Mouse (Mus musculus) gastrocnemius, postnatal 36 days (tissue): ENCODE measurements around the gene Fthl17d. TPM values are rescaled to one million over a fixed set of nuclear protein-coding genes. Genes with fewer than 3 reads are reported as not detected.
"Not testable (repeated sequence)": the region's sequence is repeated elsewhere in the genome, so short reads cannot be mapped to it uniquely, and the experiment has no call there.

Experiments used
- DNase-seq, 2 experiments: peaks; one replicate each; pipeline ENCODE4 v3.0.0; 2022
- intact Hi-C: fragments of 180-260 bp; cut with DNase I; formaldehyde crosslinking; loops from one replicate; pipeline ENCODE4 v1.15.1; 2025
- long read RNA-seq, 2 experiments: library from polyadenylated mRNA; stranded (forward); transcript quantifications; one replicate each; pipeline ENCODE4 v2.0.0; 2021
- total RNA-seq, 2 experiments: library from RNA; stranded (reverse); gene quantifications; 2 replicates each; pipeline ENCODE4 v1.2.3; 2021

The Fthl17d gene
- not detected for total RNA-seq
- long read RNA-seq, experiment 1 = 0 reads
- long read RNA-seq, experiment 2 = 0 reads

DNA sequence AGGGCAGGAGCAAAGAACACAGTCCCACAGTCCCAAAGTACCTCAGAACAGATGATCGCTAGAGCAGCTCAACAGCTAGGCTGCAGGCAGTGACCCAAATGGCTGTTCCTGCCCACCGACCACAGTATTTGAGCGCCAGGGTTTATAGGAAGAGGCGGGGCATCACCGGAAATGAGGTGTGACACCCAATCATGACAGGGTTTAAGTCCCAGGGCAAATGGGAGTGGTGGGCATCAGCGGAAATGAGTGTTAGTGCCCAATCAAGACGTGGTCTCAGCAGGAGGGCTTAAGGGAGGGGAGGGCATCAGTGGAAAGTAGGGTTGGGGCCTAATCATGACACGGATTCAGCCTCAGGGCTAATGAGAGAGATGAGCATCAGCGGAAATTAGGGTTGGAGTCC lies at the start of gene Fthl17d:
Gene Fthl17d, minus strand, starts transcription at position 101 of the 400 bp plus-strand sequence.
- intact Hi-C loops = not testable (repeated sequence)

DNA sequence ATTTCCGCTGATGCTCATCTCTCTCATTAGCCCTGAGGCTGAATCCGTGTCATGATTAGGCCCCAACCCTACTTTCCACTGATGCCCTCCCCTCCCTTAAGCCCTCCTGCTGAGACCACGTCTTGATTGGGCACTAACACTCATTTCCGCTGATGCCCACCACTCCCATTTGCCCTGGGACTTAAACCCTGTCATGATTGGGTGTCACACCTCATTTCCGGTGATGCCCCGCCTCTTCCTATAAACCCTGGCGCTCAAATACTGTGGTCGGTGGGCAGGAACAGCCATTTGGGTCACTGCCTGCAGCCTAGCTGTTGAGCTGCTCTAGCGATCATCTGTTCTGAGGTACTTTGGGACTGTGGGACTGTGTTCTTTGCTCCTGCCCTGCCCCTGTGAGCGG lies 46.6 kb upstream of the Fthl17d start, which contains the start of gene Fthl17e:
Gene Fthl17e, plus strand, starts transcription at position 301 of the 400 bp plus-strand sequence.
- intact Hi-C loops, DNase-seq: not testable (repeated sequence)

More for the DNA sequence above, at the start of gene Fthl17d:
- DNase-seq = not testable (repeated sequence)

DNA sequence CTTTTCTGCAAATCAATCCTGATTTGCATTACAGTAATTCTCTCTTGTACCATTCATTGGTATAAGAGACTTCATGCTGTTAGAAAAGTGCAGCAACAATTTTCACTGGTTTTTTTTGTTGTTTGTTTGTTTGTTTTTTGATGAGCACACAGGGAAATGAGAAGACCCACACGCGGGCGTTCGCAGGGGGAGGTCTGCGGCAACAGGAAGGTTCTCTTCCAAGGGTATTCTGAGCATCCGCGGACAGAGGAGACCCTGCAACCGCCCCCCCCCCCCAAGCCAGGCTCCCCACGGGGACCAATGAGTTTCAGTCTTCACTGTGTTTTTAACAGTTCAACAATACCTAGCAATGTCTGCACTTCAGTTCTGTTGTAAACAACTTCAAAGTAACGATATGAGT lies 32.9 kb upstream of the Fthl17d start:
- no peak for DNase-seq
- intact Hi-C loops = no loop called here

DNA sequence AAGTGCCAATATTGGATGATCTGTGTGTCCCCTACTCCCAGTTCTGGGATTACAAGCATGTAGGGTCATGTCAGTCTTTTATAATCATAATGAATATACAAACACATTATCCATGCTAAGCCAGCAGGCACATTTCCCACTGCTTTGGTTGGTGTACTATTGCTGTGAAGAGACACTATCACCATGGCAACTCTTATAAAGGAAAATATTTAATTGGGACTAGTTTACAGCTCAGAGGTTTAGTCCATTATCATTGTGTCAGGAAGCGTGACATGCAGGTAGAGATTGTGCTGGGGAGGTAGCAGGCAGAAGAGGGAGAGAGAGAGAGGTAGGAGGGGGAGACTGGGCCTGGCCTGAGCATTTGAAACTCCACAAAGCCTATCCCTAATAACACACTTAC lies 29.5 kb upstream of the Fthl17d start:
- DNase-seq = no peak
- intact Hi-C loops = no loop called here

DNA sequence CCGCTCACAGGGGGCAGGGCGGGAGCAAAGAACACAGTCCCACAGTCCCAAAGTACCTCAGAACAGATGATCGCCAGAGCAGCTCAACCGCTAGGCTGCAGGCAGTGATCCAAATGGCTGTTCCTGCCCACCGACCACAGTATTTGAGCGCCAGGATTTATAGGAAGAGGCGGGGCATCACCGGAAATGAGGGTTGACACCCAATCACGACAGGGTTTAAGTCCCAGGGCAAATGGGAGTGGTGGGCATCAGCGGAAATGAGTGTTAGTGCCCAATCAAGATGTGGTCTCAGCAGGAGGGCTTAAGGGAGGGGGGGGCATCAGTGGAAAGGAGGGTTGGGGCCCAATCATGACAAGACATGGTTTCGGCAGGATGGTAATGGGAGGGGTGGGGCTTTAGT lies 10.1 kb downstream of the Fthl17d start, which contains the start of gene Fthl17c:
Gene Fthl17c, minus strand, starts transcription at position 101 of the 400 bp plus-strand sequence.
- intact Hi-C loops, DNase-seq: not testable (repeated sequence)

DNA sequence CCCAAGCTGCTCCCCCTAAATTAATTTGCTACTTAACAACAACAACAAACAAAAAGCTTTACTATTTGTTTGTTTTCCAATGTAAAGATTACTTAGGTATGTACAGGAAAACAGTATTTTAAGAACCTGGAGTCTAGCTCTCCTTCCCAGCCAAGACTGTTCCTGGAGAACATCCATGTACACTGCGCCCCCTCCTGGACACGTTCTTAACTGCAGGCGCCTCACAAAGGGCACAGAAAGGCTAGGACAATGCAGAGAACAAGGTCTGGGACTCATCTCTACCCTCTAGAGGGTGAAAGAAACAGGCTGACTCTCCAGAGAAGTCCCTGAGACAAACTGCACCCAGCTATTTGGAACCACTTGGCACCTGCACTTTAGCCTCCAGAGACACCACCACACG lies 21.9 kb downstream of the Fthl17d start:
- intact Hi-C loops, DNase-seq: not testable (repeated sequence)

DNA sequence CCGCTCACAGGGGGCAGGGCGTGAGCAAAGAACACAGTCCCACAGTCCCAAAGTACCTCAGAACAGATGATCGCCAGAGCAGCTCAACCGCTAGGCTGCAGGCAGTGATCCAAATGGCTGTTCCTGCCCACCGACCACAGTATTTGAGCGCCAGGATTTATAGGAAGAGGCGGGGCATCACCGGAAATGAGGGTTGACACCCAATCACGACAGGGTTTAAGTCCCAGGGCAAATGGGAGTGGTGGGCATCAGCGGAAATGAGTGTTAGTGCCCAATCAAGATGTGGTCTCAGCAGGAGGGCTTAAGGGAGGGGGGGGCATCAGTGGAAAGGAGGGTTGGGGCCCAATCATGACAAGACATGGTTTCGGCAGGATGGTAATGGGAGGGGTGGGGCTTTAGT lies 23.7 kb downstream of the Fthl17d start, which contains the start of gene Fthl17b:
Gene Fthl17b, minus strand, starts transcription at position 101 of the 400 bp plus-strand sequence.
- intact Hi-C loops, DNase-seq: not testable (repeated sequence)

DNA sequence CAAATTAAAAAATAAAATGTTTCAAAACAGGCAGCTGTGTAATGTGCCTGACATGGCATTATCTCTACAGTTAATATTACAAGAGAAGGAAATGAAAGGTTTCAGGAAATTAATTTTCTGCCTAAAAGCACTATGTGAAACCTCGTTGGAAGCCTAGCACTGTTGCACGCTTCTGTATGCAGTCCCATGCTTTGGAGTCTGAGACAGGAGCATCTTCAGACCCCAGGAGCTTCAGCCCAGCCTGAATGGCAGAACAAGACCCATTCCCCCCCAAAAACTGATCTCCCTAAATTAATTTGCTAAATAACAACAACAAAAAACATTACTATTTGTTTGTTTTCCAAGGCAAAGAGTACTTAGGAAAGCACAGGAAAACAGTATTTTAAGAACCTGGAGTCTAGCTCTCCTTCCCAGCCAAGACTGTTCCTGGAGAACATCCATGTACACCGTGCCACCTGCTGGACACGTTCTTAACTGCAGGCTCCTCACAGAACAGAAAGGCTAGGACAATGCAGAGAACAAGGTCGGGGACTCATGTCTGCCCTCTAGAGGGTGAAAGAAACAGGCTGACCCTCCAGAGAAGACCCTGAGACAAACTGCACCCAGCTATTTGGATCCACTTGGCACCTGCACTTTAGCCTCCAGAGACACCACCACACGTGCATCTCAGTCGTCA lies 38.3 kb downstream of the Fthl17d start:
- intact Hi-C loops = not testable (repeated sequence)
- DNase-seq = peak; percentile 37 to 67

DNA sequence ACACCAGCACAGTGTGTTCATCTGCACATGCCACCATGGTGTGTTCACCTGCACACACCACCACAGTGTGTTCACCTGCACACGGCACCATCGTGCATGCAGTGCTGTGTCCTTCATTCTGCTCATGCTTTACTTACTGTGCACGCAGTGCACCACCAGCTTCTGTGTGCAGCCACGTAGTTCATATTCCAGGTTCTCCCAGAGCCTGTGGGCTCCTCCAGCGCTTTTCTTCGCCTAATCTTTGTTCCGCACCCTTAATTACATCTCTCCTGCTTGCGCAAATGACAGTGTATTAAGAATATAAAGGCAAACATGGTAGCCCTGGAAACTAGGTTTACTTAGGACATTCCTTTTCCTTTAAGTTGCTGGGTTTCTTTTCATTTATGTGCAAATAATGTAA lies 42.5 kb downstream of the Fthl17d start:
- intact Hi-C loops = no loop called here
- no peak for DNase-seq

Other genes starting within 250 kb of the Fthl17d start
- gene Ssx9, start 238.3 kb downstream of the Fthl17d start, total RNA-seq = not detected
- not detected for gene Ssxb5, start 183.1 kb downstream of the Fthl17d start, total RNA-seq
- gene Gm6592, start 142.8 kb downstream of the Fthl17d start, total RNA-seq = not detected
- gene Gm5751, start 112.5 kb downstream of the Fthl17d start, total RNA-seq = not detected
- gene B630019K06Rik, start 94.4 kb downstream of the Fthl17d start, total RNA-seq = under 1 TPM; 0.36 to 0.42 TPM
- gene Fthl17b, start 23.8 kb downstream of the Fthl17d start, total RNA-seq = not detected
- not detected for gene Fthl17c, start 10.2 kb downstream of the Fthl17d start, total RNA-seq
- gene Fthl17e, start 46.7 kb upstream of the Fthl17d start, total RNA-seq = not detected
- not detected for gene Fthl17f, start 76.3 kb upstream of the Fthl17d start, total RNA-seq
- gene 4930402K13Rik, start 117.8 kb upstream of the Fthl17d start, total RNA-seq = not detected
- under 1 TPM; 0.17 to 0.23 TPM for gene Lancl3, start 213.1 kb upstream of the Fthl17d start, total RNA-seq